Mouse (Mus musculus) testis, postnatal 10 days (tissue): ENCODE measurements around the gene Pagr1b.

ENCODE experiments used
- DNase-seq: peaks from one replicate; pipeline ENCODE4 v3.0.0; 2021; ENCODE audit warnings: low spot score

Pagr1b gene

DNA sequence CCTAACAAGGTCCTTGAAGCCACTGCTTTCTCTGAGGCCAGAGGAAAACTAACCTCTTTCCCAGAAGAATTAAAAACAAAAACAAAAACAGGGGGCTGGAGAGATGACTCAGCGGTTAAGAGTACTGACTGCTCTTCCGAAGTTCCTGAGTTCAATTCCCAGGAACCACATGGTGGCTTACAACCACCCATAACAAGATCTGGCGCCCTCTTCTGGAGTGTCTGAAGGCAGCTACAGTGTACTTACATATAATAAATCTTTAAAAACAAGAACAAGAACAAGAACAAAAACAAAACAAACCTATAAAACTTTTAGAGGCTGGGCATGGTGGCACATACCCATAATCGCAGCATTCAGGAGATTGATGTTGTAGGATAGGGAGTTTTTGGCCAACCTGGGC is 19.8 kb downstream of the Pagr1b start:
- DNase-seq, result no peak

DNA sequence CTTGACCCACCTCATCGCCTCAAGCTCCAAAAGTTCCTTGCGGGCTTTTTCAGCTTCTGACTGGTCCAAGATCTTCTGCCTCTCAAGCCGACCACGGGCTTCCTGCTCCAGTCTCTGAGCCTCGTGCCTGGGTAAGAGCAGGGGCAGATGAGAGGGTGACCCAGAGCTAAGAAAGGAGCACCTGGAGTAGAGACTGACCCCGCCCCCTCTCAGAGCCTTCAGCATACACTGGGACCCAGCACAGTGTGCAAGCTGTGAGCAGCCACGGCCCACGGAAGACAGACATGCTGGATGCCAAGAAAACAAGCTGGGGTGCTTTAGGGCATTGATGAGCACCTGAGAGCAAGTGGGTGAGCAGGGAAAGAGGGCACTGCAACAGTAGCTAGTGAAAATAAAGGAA is 27.5 kb downstream of the Pagr1b start:
- no peak for DNase-seq

DNA sequence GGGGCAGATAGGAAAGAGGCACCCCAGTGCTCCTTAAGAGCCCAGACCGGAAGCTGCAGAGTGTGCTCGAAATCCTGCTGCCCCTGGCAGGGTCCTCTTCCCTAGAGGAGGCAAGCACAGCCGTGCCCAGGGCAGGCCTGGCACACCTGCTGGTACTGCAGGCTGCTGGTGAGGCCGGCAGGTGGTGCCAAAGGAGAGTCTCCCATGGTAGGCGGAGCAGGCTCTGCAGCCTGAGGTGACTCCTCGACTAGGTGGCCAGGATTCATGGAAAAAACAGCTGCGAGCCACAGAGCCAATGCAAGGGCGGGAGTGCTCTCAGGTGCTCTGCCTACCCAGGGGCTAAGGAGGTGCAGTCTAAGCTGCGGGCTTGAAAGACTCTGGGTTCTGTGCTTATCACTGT is 30.0 kb downstream of the Pagr1b start:
- DNase-seq, result peak; percentile 66

DNA sequence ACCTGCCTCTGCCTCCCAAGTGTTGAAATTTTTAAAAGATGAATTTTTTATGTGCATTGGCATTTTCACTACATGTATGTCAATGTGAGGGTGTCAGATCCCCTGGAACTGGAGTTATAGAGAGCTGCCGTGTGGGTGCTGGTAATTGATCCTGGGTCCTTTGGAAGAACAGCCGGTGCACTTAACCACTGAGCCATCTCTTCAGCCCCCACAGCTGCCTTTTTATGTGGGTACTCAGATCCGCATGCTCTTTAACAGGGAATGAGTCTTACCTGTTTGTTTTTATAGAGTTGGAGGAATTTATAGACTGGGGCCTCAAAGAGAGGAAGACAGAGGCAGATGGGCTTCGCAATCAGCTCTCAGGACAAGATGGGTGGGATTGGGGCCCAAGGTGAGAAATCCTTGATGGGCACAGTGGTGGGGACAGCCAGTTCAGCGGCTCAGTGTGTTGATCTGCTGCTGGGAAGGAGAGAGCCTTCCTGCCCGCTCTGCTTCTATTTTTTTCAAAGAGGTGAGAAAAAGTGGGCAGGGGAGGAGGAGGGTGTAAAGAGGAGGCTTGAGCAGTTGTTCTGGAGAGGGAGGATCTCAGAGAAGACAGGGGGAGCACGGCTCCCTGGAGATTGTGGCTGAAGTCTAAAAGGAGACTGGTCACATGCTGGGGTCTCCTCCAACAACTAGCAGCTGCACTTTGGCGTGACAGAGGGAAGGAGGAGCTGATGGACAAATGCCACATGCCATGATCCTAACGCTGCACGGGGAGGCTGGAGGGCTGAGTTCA is 31.4 kb downstream of the Pagr1b start:
- no peak for DNase-seq

DNA sequence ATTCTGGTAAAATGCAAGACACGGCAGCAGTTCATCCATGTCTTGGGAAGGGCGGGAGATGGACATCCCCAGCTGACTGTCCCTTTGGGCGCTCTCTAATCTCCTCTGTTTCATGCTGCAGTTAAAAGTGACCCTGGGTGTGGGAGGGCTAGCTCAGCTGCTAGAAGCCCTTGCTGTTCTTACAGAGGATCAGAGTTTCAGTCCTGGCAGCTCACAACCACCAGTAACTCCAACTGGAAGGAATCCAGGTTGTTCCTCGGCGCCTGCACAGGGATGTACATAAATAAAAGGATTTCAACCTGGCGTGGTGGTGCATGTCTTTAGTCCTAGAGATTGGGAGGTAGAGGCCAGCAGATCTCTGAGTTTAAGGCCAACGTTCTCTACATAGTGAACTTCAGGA is 33.2 kb downstream of the Pagr1b start:
- no peak for DNase-seq

DNA sequence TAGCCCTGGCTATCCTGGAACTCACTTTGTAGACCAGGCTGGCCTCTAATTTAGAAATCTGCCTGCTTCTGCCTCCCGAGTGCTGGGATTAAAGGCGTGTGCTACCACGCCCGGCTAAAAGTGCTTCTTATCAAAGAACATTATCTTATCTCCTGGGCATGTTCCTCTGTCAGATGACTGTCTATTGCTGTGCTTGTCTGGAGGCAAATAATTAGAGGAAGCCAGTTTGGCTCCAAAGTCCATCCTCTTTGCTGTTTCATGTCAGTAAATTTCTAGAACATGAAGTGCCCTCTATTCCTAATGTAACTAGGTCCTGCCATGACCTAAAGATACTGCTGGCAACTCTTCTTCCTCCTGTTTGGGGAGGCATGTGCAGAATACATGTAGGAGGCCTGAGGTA is 34.2 kb downstream of the Pagr1b start:
- DNase-seq, result no peak

DNA sequence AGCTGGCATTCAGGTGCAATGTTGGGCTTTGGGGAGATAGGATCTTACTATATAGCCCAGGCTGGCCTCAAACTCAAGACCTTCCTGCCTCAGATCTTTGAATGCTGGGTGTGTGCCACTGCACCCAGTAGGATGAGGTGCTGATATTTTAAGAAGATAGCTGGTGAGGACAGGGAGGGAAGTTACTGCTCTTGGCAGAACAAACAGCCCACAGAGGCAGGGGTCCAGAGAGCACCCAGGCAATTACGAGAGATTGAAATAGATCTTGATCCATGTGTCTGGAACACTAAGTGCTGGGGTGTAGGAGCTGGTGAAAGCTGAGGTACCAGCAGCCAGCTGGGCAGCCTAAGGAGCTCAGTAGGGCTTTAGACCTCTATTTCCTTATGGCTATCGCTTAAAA is 34.7 kb downstream of the Pagr1b start:
- no peak for DNase-seq

DNA sequence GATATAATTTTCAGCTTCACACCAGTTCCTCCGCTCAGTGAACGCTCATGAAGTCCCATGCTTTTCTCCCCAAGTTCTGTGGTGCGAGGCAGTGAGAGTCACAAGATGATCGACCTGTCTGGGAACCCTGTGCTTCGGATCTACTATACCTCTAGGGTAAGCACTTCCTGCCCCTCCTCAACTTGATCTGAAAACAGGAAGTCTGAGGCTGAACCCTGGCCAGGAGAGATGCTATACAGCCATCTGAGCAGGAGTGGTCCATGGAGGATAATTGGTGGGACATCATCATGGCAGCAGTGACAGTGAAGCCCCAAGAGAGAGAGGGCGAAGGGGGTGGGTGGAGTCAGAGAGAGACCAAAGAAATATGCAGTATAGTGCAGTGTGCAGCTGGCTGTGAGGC is 37.4 kb downstream of the Pagr1b start:
- no peak for DNase-seq

DNA sequence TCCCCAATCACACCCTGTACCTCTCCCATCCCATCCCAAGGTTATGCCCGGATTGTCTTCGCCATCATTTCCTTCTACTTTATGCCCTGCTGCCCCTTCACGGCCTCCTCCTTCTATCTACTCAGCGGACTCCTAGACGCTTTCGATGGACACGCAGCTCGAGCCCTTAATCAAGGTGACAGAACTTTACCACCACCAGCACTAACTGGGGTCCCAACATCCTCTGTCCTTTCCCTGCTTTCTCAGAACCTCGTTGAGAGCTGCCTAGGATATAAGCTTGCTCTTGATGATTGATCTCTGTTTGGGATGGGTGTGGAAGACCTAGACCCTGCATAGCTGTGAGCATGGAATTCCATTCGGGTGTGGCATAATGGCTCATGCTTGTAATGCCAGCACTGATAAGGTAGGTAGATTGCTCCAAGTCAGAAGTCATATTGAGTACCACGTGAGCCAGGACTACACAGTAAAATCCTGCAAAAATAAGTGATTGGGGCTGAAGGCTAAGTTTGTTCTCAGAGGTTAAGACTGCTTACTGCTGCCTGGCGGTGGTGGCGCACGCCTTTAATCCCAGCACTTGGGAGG is 39.3 kb downstream of the Pagr1b start:
- DNase-seq, result no peak

DNA sequence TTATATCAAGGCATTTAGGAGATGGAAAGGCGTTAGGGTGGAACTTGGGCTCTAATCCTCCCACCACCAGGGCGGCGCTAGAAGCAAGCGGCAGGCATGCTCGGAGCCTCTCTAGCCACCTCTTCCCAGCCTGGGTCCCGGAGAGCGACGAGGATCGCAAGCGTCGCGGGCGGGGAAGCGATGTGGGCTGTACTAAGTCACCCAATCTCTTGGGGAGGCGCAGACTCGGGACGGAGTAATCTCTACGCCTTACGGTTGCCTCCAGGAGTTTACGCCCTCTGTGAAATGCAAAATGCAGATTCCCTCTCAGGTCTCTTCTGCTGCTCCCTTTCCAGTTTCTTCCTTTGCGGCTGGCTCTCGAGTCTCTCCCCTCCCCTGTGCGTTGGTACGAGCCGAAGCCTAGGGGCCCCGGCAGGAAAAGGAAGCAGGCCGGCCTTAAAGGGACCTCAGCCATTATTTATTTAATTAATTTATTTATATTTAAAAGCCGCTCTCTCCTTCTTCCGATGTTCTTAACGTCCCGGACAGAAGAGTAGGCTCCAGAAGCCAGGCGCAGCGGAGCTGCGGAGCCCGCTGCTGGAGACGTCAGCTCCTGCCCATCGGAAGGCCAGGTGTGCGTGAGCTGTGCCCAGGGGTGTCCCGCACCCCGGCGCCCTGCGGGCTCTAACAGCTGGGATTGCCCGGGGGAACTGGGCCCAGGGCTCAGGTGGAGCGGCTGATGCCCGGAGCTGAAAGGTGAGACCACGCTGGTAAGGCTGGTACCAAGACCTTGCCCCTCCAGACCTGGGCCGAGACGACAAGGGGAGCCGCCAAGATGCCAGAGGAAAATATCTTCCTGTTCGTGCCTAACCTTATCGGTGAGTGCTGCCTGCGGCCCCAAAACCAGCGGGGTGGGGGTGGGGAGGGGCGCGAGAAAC is 40.1 kb downstream of the Pagr1b start, which contains the start of gene Cdiptos:
Cdiptos (minus strand) TSS at position 149 of the 917 bp plus-strand sequence.
- DNase-seq, result peak; percentile 99

DNA sequence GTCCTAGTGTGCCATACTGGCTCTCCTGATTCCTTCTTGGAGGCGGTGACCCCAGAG is 40.6 kb downstream of the Pagr1b start, which contains the start of gene Cdipt:
Cdipt (plus strand) TSS at position 22 of the 57 bp plus-strand sequence.
- no peak for DNase-seq

DNA sequence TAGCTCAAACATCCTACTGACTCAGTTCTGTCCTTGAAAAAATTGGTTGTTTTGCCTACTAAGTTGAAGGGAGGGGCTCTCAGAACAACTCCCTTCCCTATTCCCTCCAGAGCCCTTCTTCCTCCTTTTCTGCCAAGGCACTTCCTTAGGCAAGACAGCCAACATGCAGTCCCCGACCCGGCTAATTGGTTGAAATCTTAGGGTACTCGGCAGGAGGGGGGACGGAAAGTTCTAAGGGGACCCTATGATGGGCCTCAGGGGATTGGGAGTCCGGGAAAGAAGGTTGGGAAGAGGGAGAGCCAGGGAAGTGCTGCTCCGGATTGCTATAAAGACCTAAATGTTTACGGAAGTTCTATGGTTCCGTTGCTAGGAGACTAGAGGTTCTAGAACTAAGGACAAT is 40.8 kb downstream of the Pagr1b start:
- no peak for DNase-seq

DNA sequence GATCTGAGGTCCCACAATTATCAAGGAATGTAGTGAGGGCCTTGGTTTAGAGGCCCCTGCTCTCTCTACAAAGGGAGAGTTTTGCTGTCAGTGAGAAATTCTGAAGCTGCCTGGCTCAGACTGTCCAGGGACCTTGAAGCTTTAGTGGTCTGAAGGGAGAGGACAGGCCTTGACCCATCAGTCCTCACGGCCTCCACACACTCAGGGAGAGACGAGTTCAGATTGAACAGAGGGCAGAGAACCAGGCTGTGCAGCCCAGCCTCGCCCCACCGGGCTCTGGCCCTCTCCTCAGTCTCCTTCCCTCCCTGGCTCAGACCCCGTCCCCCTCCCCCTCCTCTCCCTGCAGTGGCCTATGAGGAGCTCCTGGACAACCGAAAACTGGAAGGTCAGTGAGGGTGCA is 48.9 kb downstream of the Pagr1b start:
- no peak for DNase-seq

DNA sequence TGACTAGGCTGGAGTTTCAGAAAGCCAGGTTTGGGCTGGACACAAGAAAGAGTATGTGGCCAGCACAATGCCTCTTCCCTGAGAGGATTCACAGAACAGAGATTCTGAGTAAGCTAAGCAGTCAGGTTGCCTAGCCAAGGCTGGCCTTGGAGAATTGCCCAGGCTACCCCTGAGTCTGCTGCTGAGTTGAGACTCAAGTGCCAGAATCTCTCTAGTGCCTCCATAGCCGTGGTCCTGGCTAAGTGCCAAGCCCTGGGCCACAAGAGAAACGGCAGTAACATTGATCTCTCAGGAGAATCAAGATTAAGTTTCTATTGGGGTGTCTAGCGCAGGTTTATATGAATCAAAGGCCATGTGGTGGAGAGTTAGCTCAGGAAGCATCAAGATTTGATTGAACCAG is 50.7 kb downstream of the Pagr1b start:
- no peak for DNase-seq

DNA sequence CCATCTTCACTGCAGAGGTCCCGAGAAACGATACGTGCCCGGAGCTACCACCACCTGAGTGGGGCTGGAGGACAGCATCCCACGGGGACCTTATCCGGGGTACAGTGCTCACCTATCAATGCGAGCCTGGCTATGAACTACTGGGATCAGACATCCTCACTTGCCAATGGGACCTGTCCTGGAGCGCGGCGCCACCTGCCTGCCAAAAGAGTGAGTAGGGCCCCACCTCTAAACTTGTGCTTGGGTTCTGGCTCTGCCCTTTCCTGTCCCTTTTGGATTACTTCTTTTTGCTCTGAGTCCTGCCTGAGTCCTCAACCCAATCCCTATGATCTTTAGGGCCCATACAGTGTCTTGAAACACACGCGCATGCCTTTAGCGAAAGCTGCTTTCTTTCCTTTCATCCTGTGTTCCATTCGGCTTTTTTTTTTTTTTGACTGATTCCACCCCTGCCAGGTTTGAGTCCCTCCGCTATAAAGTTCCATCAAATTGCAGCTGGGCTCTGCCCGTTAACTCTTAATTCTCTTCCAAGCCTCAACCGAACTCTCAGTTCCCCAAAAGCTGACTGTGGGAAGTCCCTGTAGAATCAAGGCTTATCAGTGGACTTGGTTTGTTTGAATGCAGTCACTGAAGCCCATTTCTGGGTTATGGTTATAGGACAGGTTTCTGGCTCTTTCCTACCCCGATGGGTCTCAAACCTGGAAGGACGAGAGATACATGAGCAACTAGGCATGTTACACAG is 52.6 kb downstream of the Pagr1b start:
- DNase-seq, result peak; percentile 69

DNA sequence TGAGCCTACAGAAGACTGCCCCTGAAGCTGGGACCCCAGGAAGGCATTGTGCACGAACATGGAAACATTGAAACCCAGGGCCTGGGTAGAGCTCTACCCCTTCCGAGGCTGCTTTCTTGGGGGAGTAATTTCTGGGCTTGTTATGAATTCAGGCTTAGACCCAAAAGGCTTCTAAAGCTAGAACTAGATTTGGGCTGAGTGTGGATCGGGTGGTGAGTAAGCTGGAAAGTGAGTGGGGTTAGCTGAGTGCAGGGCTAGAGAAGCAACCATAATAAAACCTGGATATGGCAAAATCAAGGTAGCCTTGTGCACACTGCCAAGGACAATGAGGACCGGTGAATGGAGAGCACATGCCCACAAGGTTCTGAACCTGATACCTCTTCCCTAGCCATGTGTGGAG is 54.3 kb downstream of the Pagr1b start:
- no peak for DNase-seq

DNA sequence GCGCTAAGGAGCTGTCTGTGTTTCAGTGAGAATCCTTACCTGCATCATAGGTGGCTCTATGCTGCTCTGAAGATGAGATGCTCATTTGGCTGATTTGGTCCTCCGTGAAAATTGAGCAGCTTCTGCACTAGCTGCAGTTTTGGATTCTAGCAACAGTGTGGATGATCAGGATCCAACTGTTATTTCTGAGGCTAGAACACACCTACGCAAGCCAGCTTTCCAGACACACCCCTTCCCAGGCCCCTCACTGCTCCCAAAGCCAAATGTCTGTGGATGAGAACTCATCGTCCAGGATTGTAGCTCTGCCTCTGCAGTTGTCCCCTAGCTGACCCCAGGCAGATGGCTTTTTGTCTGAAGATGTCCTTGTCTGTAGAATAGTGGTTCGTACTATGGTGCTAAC is 55.2 kb downstream of the Pagr1b start:
- no peak for DNase-seq

DNA sequence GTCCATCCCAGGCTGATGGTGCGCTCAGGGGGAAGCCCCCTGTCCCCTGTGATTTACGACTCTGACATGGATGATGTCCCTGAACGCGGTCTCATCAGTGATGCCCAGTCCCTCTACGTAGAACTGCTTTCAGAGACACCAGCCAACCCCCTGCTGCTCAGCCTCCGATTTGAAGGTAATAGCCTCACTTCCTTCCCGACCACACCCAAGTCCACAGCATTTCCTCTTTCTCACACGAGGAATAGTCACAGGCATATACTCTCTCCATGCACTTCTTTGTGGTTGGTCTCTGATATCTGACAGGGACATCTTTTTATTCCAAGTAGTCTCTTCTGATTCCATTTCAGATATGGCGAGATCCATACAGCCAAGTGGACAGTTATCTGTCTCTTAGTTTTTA is 56.5 kb downstream of the Pagr1b start:
- no peak for DNase-seq

DNA sequence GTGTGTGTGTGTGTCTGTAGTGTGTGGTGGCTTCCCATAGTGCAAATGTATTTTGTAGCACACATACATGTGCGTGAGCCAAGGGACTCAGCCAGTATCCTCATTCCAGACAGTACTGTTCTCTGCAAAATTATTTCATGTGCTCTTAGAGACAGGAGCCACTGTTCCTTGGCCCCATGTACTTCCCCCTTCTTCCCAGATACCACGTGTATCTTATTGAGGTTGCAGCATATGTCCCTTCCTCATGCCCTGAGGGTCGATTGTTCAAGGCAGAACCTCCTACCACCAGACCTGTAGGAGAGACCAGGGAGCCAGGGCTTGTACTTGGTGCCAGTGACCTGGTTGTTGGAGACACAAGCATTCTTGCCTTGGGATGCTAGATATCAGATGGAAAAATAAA is 61.2 kb downstream of the Pagr1b start:
- DNase-seq, result no peak

DNA sequence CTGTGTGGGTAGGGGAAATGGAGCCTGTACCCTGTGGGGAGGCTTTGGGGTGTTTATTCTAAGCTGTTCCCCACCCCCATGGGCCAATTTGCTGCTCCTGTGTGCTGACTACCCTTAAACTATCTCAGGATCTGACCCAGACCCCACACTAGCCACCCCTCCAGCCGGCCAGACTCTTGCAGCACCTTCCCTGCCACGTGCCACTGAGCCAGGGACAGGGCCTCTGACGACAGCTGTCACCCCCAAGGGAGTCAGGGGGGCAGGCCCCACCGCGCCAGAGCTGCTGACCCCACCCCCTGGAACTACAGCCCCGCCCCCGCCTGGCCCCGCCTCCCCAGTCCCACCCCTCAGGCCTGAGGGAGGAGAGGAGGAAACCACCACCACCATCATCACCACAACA is 63.6 kb downstream of the Pagr1b start:
- no peak for DNase-seq

DNA sequence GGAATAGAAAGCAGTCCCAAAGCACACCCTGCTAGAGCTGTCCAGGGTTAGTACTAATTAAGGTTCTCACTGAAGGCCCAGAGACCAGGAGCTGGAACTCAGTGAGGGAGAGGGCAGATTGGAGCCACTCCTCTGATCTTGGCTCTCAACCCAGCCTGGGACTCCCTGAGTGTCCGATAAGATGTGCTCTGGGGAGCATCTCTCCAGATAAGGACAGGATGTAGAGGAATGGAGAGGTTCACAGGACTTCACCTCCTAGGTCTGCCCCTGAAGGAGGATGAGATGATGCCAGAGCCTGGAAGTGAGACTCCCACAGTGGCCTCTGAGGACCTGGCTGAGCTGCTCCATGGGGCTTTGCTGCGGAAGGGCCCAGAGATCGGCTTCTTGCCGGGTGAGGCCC is 64.5 kb downstream of the Pagr1b start:
- no peak for DNase-seq
